Mouse (Mus musculus): ENCODE data around the gene Slc10a7. TPM values are rescaled to one million over a fixed set of nuclear protein-coding genes. Genes with fewer than 3 reads are reported as not detected.

Slc10a7 gene
- polyA plus RNA-seq, 1 experiment from 2014 or later, result 8.7 TPM

- 97% methylated on average over 3 of the region's 3 CpGs for WGBS
- ATAC-seq, result no peak
- no peaks in the 10 kb centered on the region for H3K27me3 ChIP-seq (replicated peaks; ENCODE audit: control insufficient read depth, insufficient read depth, low read length)
- no peaks in the 10 kb centered on the region for H3K9me3 ChIP-seq (ENCODE audit: control insufficient read depth, low read length)
- no peaks in the 10 kb centered on the region for H3K4me1 ChIP-seq (ENCODE audit: control insufficient read depth, insufficient read depth, low read depth, low read length)
- H3K36me3 ChIP-seq (ENCODE audit: control insufficient read depth, insufficient read depth, low read length), result no peaks in the 10 kb centered on the region
- H3K4me3 ChIP-seq (ENCODE audit: low read length), result no peak overlapping the region
- H3K4me2 ChIP-seq (ENCODE audit: low read length), result no peak overlapping the region
- H3K9ac ChIP-seq (ENCODE audit: low read depth, low read length), result no peak overlapping the region
- H3K27ac ChIP-seq (ENCODE audit: low read depth, low read length), result no peak overlapping the region
Measured at GRCm38 (mm10) chr8:78770584-78770983, 261.4 kb downstream of the Slc10a7 start.

GRCm38 (mm10) chr8:78771256-78771655 lies 262.1 kb downstream of the Slc10a7 start:
- no peaks in the 10 kb centered on the region for H3K27me3 ChIP-seq (replicated peaks; ENCODE audit: control insufficient read depth, insufficient read depth, low read length)
- no peaks in the 10 kb centered on the region for H3K36me3 ChIP-seq (ENCODE audit: control insufficient read depth, insufficient read depth, low read length)
- no peaks in the 10 kb centered on the region for H3K9me3 ChIP-seq (ENCODE audit: control insufficient read depth, low read length)
- no peak overlapping the region for H3K4me3 ChIP-seq (ENCODE audit: low read length)
- H3K27ac ChIP-seq (ENCODE audit: low read depth, low read length), result no peak overlapping the region
- no peak for ATAC-seq
- H3K9ac ChIP-seq (ENCODE audit: low read depth, low read length), result no peak overlapping the region
- 75% methylated on average over 7 of the region's 7 CpGs for WGBS
- no peaks in the 10 kb centered on the region for H3K4me1 ChIP-seq (ENCODE audit: control insufficient read depth, insufficient read depth, low read depth, low read length)
- no peak overlapping the region for H3K4me2 ChIP-seq (ENCODE audit: low read length)

- no peak for ATAC-seq
- WGBS, result 92% methylated on average over 9 of the region's 9 CpGs
- Histone ChIP-seq H3K36me3 (ENCODE audit: control insufficient read depth, insufficient read depth, low read length) (no peaks in the 10 kb centered on the region), H3K4me2 (ENCODE audit: low read length) (no peak overlapping the region), H3K27me3 (replicated peaks; ENCODE audit: control insufficient read depth, insufficient read depth, low read length) (no peaks in the 10 kb centered on the region), H3K9me3 (ENCODE audit: control insufficient read depth, low read length) (no peaks in the 10 kb centered on the region), H3K4me3 (ENCODE audit: low read length) (no peak overlapping the region), H3K27ac (ENCODE audit: low read depth, low read length) (no peak overlapping the region), H3K4me1 (ENCODE audit: control insufficient read depth, insufficient read depth, low read depth, low read length) (no peaks in the 10 kb centered on the region), H3K9ac (ENCODE audit: low read depth, low read length) (no peak overlapping the region)
Measured at GRCm38 (mm10) chr8:78776816-78777215, 267.7 kb downstream of the Slc10a7 start.

Other genes starting within 250 kb of the Slc10a7 start
- 5.2 and 5.3 TPM in 2 replicates for gene Pou4f2, start 72.7 kb upstream of the Slc10a7 start, polyA plus RNA-seq (2015; fragmentation: Nextera tagmentation; extraction: Ambion mirVana)
- gene Rbmxl1, start 448 bp upstream of the Slc10a7 start, polyA plus RNA-seq (2015; fragmentation: Nextera tagmentation; extraction: Ambion mirVana), result 180 and 184 TPM in 2 replicates

All from hindbrain, embryonic 16.5 days (tissue).